Mouse (Mus musculus) lung, postnatal 0 days (tissue): ENCODE results near the gene Agbl4. TPM values are rescaled to one million over a fixed set of nuclear protein-coding genes. Genes with fewer than 3 reads are reported as not detected.

Source experiments
- ATAC-seq: fragments of 200-750 bp; cut with Nextera tagmentation; 2 replicates; pipeline ENCODE4 v1.8.0; 2017; ENCODE audit warnings: moderate library complexity
- DNase-seq: peaks from one replicate; pipeline ENCODE4 v3.0.0-alpha.2; 2016; ENCODE audit warnings: low spot score
- H3K27ac ChIP-seq: fragments of 300-500 bp; sonication (generic); 2 replicates; pipeline ENCODE4 v1.5.1; 2014; ENCODE audit warnings: antibody characterized with exemption, mild to moderate bottlenecking, low read length, mixed read lengths
- H3K27me3 ChIP-seq: fragments of 300-500 bp; sonication (generic); replicated peaks from 2 replicates; pipeline ENCODE4 v1.6.1; 2014; ENCODE audit warnings: low read length, mixed read lengths; ENCODE audit not compliant: insufficient read depth
- H3K36me3 ChIP-seq: fragments of 300-500 bp; sonication (generic); 2 replicates; pipeline ENCODE4 v1.6.1; 2014; ENCODE audit warnings: low read length, mixed read lengths; ENCODE audit not compliant: insufficient read depth
- H3K4me1 ChIP-seq: fragments of 300-500 bp; sonication (generic); 2 replicates; pipeline ENCODE4 v1.6.1; 2014; ENCODE audit warnings: antibody characterized with exemption, low read depth, low read length, mixed read lengths; ENCODE audit not compliant: insufficient read depth
- H3K4me2 ChIP-seq: fragments of 300-500 bp; sonication (generic); replicated peaks from 2 replicates; pipeline ENCODE4 v1.6.1; 2014; ENCODE audit warnings: low read depth, mild to moderate bottlenecking, low read length, moderate library complexity, mixed read lengths
- H3K4me3 ChIP-seq: fragments of 300-500 bp; sonication (generic); 2 replicates; pipeline ENCODE4 v1.5.1; 2014; ENCODE audit warnings: low read depth, low read length
- H3K9ac ChIP-seq: fragments of 300-500 bp; sonication (generic); replicated peaks from 2 replicates; pipeline ENCODE4 v1.6.1; 2014; ENCODE audit warnings: low read depth, mild to moderate bottlenecking
- H3K9me3 ChIP-seq: fragments of 300-500 bp; sonication (generic); 2 replicates; pipeline ENCODE4 v1.6.1; 2016; ENCODE audit warnings: low read length, mixed read lengths
- CTCF ChIP-seq: IDR thresholded peaks from 2 replicates; pipeline ENCODE4 v1.5.1; 2016; ENCODE audit warnings: antibody characterized with exemption, mild to moderate bottlenecking
- EP300 ChIP-seq: IDR thresholded peaks from 2 replicates; pipeline ENCODE4 v1.6.1; 2016; ENCODE audit warnings: antibody characterized with exemption, mild to moderate bottlenecking, control low read depth
- WGBS: fragments of 180-500 bp; shearing (Covaris S2); extraction: QIAGEN DNeasy Blood & Tissue Kit; methylation state at CpG from one replicate; pipeline ENCODE4 v1.1.7; 2014; 5-methylcytosine and 5-hydroxymethylcytosine counted together
- polyA plus RNA-seq: library from polyadenylated mRNA; unstranded; fragments of >200 nt; fragmentation: Nextera tagmentation; extraction: Ambion mirVana; gene quantifications from 2 replicates; pipeline ENCODE4 v1.2.1, GENCODE M21; 2015

Gene Agbl4
- polyA plus RNA-seq, 1 experiment from 2014 or later = 0.50 TPM

- WGBS = 96% methylated on average over 1 of the region's 1 CpGs
- no peak overlapping the region for H3K27ac ChIP-seq
- H3K4me3 ChIP-seq = no peak overlapping the region
- H3K27me3 ChIP-seq = no peaks in the 10 kb centered on the region
- no peaks in the 10 kb centered on the region for H3K36me3 ChIP-seq
- H3K9ac ChIP-seq = no peak overlapping the region
- no peaks in the 10 kb centered on the region for H3K9me3 ChIP-seq
- no peak for DNase-seq
- H3K4me1 ChIP-seq = no peaks in the 10 kb centered on the region
- no peak for TF ChIP-seq EP300
- TF ChIP-seq CTCF = no peak
- ATAC-seq = no peak
- no peak overlapping the region for H3K4me2 ChIP-seq
Observed at GRCm38 (mm10) chr4:111085330-111085729, 687.9 kb downstream of the Agbl4 start.

- Histone ChIP-seq H3K4me2 (no peak overlapping the region), H3K4me1 (no peaks in the 10 kb centered on the region), H3K4me3 (no peak overlapping the region), H3K9ac (no peak overlapping the region), H3K27me3 (no peaks in the 10 kb centered on the region), H3K27ac (no peak overlapping the region), H3K9me3 (no peaks in the 10 kb centered on the region), H3K36me3 (no peaks in the 10 kb centered on the region)
- no peak for DNase-seq
- no peak for TF ChIP-seq EP300
- no peak; the same call in 1 of the 2 replicates for TF ChIP-seq CTCF
- WGBS = 30% methylated on average over 3 of the region's 3 CpGs
- ATAC-seq = no peak
Observed at GRCm38 (mm10) chr4:111136217-111137147, 739.0 kb downstream of the Agbl4 start.

- Histone ChIP-seq H3K4me2 (no peak overlapping the region), H3K9me3 (no peaks in the 10 kb centered on the region), H3K36me3 (no peaks in the 10 kb centered on the region), H3K9ac (no peak overlapping the region), H3K27me3 (no peaks in the 10 kb centered on the region), H3K27ac (no peak overlapping the region), H3K4me1 (no peaks in the 10 kb centered on the region), H3K4me3 (no peak overlapping the region)
- ATAC-seq (no peak), DNase-seq (no peak)
- TF ChIP-seq CTCF (no peak), EP300 (no peak)
- 83% methylated on average over 1 of the region's 1 CpGs for WGBS
Observed at GRCm38 (mm10) chr4:111147748-111148147, 750.3 kb downstream of the Agbl4 start.

GRCm38 (mm10) chr4:111155859-111156258, 758.4 kb downstream of the Agbl4 start:
- H3K27me3 ChIP-seq = no peaks in the 10 kb centered on the region
- ATAC-seq = no peak
- no peaks in the 10 kb centered on the region for H3K9me3 ChIP-seq
- no peak for TF ChIP-seq CTCF
- no peak for TF ChIP-seq EP300
- no peak overlapping the region for H3K4me2 ChIP-seq
- H3K27ac ChIP-seq = no peak overlapping the region
- no peaks in the 10 kb centered on the region for H3K4me1 ChIP-seq
- H3K9ac ChIP-seq = no peak overlapping the region
- H3K4me3 ChIP-seq = no peak overlapping the region
- WGBS = 58% methylated on average over 1 of the region's 1 CpGs
- no peak for DNase-seq
- no peaks in the 10 kb centered on the region for H3K36me3 ChIP-seq

- Histone ChIP-seq H3K36me3 (no peaks in the 10 kb centered on the region), H3K27me3 (no peaks in the 10 kb centered on the region), H3K4me3 (no peak overlapping the region), H3K9ac (no peak overlapping the region), H3K27ac (no peak overlapping the region), H3K4me1 (no peaks in the 10 kb centered on the region), H3K4me2 (no peak overlapping the region), H3K9me3 (no peaks in the 10 kb centered on the region)
- no peak for DNase-seq
- TF ChIP-seq CTCF = no peak
- no peak for TF ChIP-seq EP300
- no peak for ATAC-seq
- 84% methylated on average over 2 of the region's 2 CpGs for WGBS
Observed at GRCm38 (mm10) chr4:111181478-111181877, 784.0 kb downstream of the Agbl4 start.

- DNase-seq = peak; percentile 59
- H3K9ac ChIP-seq = no peak overlapping the region
- H3K4me3 ChIP-seq = no peak overlapping the region
- H3K4me1 ChIP-seq = no peaks in the 10 kb centered on the region
- TF ChIP-seq EP300 (peak; percentile 41; the same call in 1 of the 2 replicates), CTCF (no peak)
- peak; percentile 62 for ATAC-seq
- 17% methylated on average over 2 of the region's 2 CpGs for WGBS
- H3K27ac ChIP-seq = no peak overlapping the region
- no peaks in the 10 kb centered on the region for H3K36me3 ChIP-seq
- no peaks in the 10 kb centered on the region for H3K27me3 ChIP-seq
- H3K4me2 ChIP-seq = no peak overlapping the region
- no peaks in the 10 kb centered on the region for H3K9me3 ChIP-seq
Observed at GRCm38 (mm10) chr4:111200100-111200499, 802.6 kb downstream of the Agbl4 start.
